Mouse (Mus musculus) natural killer cell, adult 2 months (primary cell): ENCODE data around the gene Paqr8.

Experiments used
- DNase-seq, 2 experiments: peaks; one replicate each; pipeline ENCODE4 v3.0.0; 2022; ENCODE audit warnings: low spot score in 2 of 2

The Paqr8 gene

GRCm38 (mm10) chr1:20973389-20973788 lies 83.0 kb downstream of the Paqr8 start:
- DNase-seq, result no peak

DNA sequence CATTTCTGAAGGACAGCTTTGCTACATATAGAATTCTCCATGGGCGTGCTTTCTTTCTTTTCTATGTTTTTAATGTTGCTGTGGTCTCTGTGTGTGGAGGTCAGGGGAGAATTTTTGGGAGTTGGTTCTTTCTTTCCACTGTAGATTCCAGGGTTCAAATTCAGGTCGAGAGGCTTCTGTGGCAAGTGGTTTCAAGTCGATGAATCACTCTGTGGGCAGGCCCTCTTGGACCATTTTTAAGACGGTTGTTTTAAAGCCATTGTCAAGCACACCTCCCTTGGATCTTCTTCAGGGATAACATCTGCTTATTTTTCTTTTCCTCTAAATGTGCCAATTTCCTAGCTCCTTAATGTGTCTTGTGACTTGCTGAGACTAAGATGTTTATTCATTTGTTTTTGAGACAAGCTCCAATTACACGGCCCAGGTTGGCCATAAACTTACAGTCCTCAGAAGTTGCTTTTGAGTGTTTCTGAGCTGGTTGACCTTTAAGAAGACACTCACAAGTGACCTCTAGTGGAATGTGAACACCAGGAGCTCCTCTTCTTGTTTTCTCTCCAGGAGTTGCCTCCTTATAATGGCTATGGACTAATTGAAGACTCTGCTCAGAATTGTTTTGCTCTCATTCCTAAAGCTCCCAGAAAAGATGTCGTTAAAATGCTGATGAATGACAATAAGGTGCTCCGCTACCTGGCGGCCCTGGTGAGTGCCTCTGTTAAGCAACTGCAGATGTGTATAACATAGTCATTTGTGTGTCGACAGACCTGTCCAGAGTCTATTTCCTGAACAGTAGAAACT lies 84.1 kb downstream of the Paqr8 start:
- DNase-seq, result no peak

- no peak for DNase-seq
Measured at GRCm38 (mm10) chr1:20980553-20980952, 90.1 kb downstream of the Paqr8 start.

DNA sequence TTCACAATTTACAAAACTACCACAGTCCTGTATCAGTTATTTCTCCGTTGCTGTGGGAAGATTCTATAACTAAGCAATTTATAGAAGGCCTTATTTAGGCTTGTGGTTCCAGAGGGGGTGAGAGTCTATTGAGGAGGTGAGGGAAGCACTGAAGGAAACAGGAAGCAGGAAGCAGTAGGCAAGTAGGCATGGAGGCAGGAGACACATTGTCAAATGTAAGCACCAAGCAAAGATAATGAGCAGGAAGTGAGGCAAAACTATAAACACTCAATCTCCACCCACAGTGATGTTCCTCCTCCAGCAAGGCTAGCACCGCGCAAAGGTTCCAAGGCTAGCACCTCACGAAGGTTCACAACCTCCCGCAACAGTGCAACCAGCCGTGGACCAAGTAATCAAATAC lies 91.4 kb downstream of the Paqr8 start:
- no peak for DNase-seq

DNA sequence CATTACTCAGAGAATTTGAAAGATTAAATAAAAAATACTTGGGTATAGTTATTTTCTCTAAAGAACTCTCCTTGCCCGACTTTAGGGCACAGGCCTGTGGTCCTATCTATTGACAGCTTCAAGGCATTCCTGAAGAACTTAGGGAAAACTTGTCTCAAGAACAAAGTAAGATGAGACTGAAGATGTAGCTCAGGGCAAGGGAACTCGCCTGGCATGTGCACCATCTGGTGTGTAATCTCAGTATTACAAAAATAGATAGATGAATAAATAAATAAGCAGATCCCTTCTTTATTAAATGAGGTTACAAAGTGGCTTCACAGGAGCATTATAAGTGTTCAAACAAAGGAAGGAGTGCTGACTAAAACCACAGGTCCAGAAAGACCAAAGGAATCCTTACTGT lies 93.7 kb downstream of the Paqr8 start:
- DNase-seq, result no peak

GRCm38 (mm10) chr1:20984582-20984981 lies 94.2 kb downstream of the Paqr8 start:
- no peak for DNase-seq

GRCm38 (mm10) chr1:20986378-20987056 lies 96.1 kb downstream of the Paqr8 start:
- DNase-seq, result no peak
